Mouse (Mus musculus): ENCODE data around the gene Cxcl16. TPM values are rescaled to one million over a fixed set of nuclear protein-coding genes. Genes with fewer than 3 reads are reported as not detected.

Cxcl16 gene
- polyA plus RNA-seq, 1 experiment from 2014 or later: 10.9 TPM

DNA sequence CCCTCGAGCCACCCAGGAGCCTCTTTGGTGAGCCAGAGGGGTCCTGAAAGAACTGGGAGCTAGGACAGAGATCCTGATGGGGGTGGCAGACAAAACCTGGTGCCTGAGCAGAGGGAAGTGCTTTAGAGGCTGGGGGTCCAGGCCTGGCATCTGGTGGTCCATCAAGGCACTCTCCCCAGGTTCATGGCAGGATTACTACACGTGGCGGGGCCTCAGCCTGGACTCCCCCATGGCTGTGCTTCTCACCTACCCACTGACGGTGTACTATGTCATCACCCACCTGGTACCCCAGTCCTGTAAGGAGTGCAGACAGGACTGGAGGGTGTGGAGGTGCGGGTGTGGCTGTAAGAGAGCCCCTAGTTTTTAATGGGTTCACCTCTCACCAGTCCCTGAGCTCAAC is 4.2 kb upstream of the Cxcl16 start:
- peaks cover 12% of the 10 kb centered on the region for H3K4me1 ChIP-seq (ENCODE audit: control insufficient read depth, insufficient read depth, low read length)
- H3K27ac ChIP-seq (ENCODE audit: low read length): no peak overlapping the region
- no peak overlapping the region for H3K4me3 ChIP-seq (ENCODE audit: low read length)
- H3K27me3 ChIP-seq (ENCODE audit: control insufficient read depth, insufficient read depth, low read length): peaks cover 28% of the 10 kb centered on the region
- H3K4me2 ChIP-seq (ENCODE audit: low read depth, low read length): no peak overlapping the region
- no peaks in the 10 kb centered on the region for H3K36me3 ChIP-seq (ENCODE audit: control insufficient read depth, insufficient read depth)
- H3K9me3 ChIP-seq (replicated peaks; ENCODE audit: control insufficient read depth, low read length): 0 out of 2 replicates have a peak, but pooled peaks cover 2% of the 10 kb centered on the region
- no peak for ATAC-seq (replicated peaks; ENCODE audit: extremely low read depth, insufficient read depth, low FRiP score)
- WGBS: 70% methylated on average over 5 of the region's 5 CpGs
- no peak overlapping the region for H3K9ac ChIP-seq (ENCODE audit: low read length)

- Histone ChIP-seq H3K27ac (ENCODE audit: low read length) (peak within 1 kb of the TSS; percentile 51; the same call in 1 of the 2 replicates), H3K27me3 (ENCODE audit: control insufficient read depth, insufficient read depth, low read length) (peaks cover 15% of the 10 kb centered on the region)
- 0 out of 2 replicates have a peak, but pooled peaks have one; percentile 2 for ATAC-seq (replicated peaks; ENCODE audit: extremely low read depth, insufficient read depth, low FRiP score)
These were observed 840 bp downstream of the Cxcl16 start, which contains the start of gene Zmynd15 for GRCm38 (mm10) chr11:70458688-70459600. Gene Zmynd15 (plus strand): TSS chr11:70459433.

DNA sequence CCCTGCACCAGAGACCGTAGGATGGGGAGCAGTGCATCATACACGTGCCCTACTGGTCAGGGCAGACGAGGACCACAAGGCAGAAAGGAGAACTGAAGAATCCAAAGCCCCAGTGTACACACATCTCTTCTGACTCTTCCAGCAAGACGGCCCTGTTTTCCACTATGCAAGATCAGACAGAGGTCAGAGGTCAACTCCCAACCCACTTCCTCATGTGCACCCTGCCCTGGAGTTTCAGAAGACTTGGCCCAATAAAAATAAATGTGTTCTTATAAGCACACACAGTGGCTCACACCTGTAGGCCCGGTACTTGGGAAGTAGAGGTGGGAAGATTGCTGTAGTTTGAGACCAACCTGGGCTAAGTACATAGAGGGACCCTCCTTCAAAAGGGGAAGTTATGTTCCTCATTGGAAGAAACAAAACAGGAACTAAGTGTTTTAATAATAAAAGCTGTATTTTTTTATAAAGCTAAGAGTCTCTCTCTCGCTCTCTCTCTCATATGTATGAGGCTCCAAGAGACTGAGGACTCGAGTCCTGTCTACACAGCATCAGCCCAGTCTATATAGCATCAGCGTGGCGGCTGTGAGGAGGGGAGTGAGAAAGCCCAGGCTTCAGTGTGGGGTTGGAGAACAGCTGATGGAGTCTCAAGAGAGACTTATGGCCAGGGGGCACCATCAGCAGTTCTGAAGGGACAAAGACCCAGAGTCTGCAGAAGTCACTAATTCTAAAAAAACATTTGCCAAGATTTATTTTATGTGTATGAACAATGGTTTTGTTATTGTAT is 6.3 kb downstream of the Cxcl16 start:
- no peak overlapping the region for H3K9ac ChIP-seq (ENCODE audit: low read length)
- no peak overlapping the region for H3K4me3 ChIP-seq (ENCODE audit: low read length)
- H3K27ac ChIP-seq (ENCODE audit: low read length): no peak overlapping the region
- peaks cover 12% of the 10 kb centered on the region for H3K4me1 ChIP-seq (ENCODE audit: control insufficient read depth, insufficient read depth, low read length)
- H3K9me3 ChIP-seq (replicated peaks; ENCODE audit: control insufficient read depth, low read length): no peaks in the 10 kb centered on the region
- peaks cover under 1% of the 10 kb centered on the region; the same call in 1 of the 2 replicates for H3K27me3 ChIP-seq (ENCODE audit: control insufficient read depth, insufficient read depth, low read length)
- no peak for ATAC-seq (replicated peaks; ENCODE audit: extremely low read depth, insufficient read depth, low FRiP score)
- peaks cover 2% of the 10 kb centered on the region; the same call in 1 of the 2 replicates for H3K36me3 ChIP-seq (ENCODE audit: control insufficient read depth, insufficient read depth)
- 82% methylated on average over 9 of the region's 9 CpGs for WGBS
- H3K4me2 ChIP-seq (ENCODE audit: low read depth, low read length): no peak overlapping the region

More at GRCm38 (mm10) chr11:70458688-70459600, 840 bp downstream of the Cxcl16 start, which contains the start of gene Zmynd15:
- H3K9me3 ChIP-seq (replicated peaks; ENCODE audit: control insufficient read depth, low read length): 0 out of 2 replicates have a peak, but pooled peaks cover 2% of the 10 kb centered on the region
- peak within 1 kb of the TSS; percentile 97 for H3K4me2 ChIP-seq (ENCODE audit: low read depth, low read length)
- peak within 1 kb of the TSS; percentile 76 for H3K4me3 ChIP-seq (ENCODE audit: low read length)
- 14% methylated on average over 31 of the region's 32 CpGs for WGBS
- H3K36me3 ChIP-seq (ENCODE audit: control insufficient read depth, insufficient read depth): 0 out of 2 replicates have a peak, but pooled peaks cover 2% of the 10 kb centered on the region
- peak within 1 kb of the TSS; percentile 82 for H3K9ac ChIP-seq (ENCODE audit: low read length)
- peaks cover 7% of the 10 kb centered on the region; the same call in 1 of the 2 replicates for H3K4me1 ChIP-seq (ENCODE audit: control insufficient read depth, insufficient read depth, low read length)

DNA sequence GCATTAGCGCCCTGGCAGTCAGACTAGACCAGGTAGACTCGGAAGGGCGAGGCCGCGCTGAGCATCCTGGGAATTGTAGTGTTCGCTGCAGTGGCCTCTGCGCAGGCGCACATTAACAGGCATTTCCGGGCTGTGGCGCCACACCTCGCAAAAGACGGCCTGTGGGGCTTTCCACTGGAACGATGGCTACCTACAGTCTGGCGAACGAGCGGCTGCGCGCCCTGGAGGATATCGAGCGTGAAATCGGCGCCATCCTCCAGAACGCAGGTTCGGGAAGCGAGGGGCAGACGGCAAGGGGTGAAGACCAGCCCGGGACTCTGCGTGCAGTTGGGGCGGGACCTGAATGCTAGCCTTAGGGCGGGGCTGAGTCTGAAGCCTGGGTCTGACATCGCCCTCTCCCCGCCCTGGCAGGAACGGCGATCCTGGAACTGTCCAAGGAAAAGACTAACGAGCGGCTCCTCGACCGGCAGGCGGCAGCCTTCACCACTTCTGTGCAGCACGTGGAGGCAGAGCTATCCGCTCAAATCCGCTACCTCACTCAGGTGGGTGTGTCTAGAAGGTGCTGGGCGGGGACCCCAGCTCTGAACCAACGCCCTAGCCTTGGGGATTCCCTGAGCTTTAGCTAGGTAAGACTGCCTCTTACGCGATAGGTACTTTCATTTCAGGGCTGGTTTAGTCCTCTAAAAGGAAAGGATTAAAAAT is 7.8 kb downstream of the Cxcl16 start, which contains the start of gene Med11:
Gene Med11 (plus strand): TSS at position 123 of the 702 bp plus-strand sequence.
- Histone ChIP-seq H3K4me3 (ENCODE audit: low read length) (peak within 1 kb of the TSS; percentile 84), H3K4me1 (ENCODE audit: control insufficient read depth, insufficient read depth, low read length) (peaks cover 12% of the 10 kb centered on the region), H3K27me3 (ENCODE audit: control insufficient read depth, insufficient read depth, low read length) (no peaks in the 10 kb centered on the region), H3K9ac (ENCODE audit: low read length) (peak within 1 kb of the TSS; percentile 93), H3K27ac (ENCODE audit: low read length) (peak within 1 kb of the TSS; percentile 99), H3K9me3 (replicated peaks; ENCODE audit: control insufficient read depth, low read length) (no peaks in the 10 kb centered on the region), H3K4me2 (ENCODE audit: low read depth, low read length) (peak within 1 kb of the TSS; percentile 89), H3K36me3 (ENCODE audit: control insufficient read depth, insufficient read depth) (peaks cover 2% of the 10 kb centered on the region; the same call in 1 of the 2 replicates)
- WGBS: under 1% methylated on average over 45 of the region's 46 CpGs
- ATAC-seq (replicated peaks; ENCODE audit: extremely low read depth, insufficient read depth, low FRiP score): peak; percentile 99

DNA sequence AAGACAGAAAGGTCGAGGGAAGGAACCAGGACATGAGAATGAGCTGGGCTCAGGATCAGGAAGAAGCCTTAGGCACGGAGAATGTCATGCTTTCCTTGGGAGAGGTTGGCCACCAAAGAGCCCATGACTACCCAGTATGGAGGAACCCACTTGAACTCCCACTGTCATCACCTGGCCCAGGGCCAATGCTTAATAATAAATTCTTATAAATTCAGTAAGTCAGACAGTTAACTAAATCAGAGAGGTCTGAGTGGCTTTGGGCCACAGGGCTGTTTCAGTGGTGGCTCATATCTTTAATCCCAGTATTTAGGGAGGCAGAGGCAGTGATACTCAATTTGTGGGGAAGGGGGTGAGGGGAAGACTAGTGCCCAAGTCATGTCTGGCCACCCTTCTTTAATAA is 8.9 kb downstream of the Cxcl16 start:
- H3K4me3 ChIP-seq (ENCODE audit: low read length): no peak overlapping the region
- no peak overlapping the region for H3K27ac ChIP-seq (ENCODE audit: low read length)
- peaks cover 12% of the 10 kb centered on the region for H3K4me1 ChIP-seq (ENCODE audit: control insufficient read depth, insufficient read depth, low read length)

DNA sequence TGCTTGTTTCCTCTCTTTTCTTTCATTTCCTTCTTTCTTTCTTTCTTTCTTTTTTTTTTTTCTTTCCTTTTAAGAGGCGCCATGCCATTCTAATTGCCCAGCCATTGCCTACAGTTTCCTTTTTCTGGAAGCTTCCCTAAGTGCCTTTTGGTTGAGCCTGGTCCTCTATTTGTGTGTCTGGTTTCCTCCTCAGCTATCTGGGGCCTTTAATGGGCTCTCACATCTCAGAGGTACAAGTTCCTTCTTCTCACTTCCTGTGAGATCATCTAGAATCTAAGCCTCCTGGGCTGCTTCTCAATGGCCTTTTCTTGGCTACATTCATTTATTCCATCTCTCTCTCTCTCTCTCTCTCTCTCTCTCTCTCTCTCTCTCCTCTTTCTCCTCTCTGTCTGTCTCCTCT is 12.4 kb downstream of the Cxcl16 start:
- 76% methylated on average over 1 of the region's 1 CpGs for WGBS
- ATAC-seq (replicated peaks; ENCODE audit: extremely low read depth, insufficient read depth, low FRiP score): no peak
- no peak overlapping the region for H3K4me3 ChIP-seq (ENCODE audit: low read length)
- peaks cover 2% of the 10 kb centered on the region for H3K4me1 ChIP-seq (ENCODE audit: control insufficient read depth, insufficient read depth, low read length)
- no peaks in the 10 kb centered on the region for H3K9me3 ChIP-seq (replicated peaks; ENCODE audit: control insufficient read depth, low read length)
- no peak overlapping the region for H3K27ac ChIP-seq (ENCODE audit: low read length)
- H3K27me3 ChIP-seq (ENCODE audit: control insufficient read depth, insufficient read depth, low read length): no peaks in the 10 kb centered on the region
- no peak overlapping the region for H3K4me2 ChIP-seq (ENCODE audit: low read depth, low read length)
- H3K36me3 ChIP-seq (ENCODE audit: control insufficient read depth, insufficient read depth): no peaks in the 10 kb centered on the region
- H3K9ac ChIP-seq (ENCODE audit: low read length): no peak overlapping the region

More for the DNA sequence above, 8.9 kb downstream of the Cxcl16 start:
- WGBS: 63% methylated on average over 2 of the region's 2 CpGs
- Histone ChIP-seq H3K4me2 (ENCODE audit: low read depth, low read length) (no peak overlapping the region), H3K9ac (ENCODE audit: low read length) (no peak overlapping the region), H3K36me3 (ENCODE audit: control insufficient read depth, insufficient read depth) (peaks cover 2% of the 10 kb centered on the region; the same call in 1 of the 2 replicates), H3K9me3 (replicated peaks; ENCODE audit: control insufficient read depth, low read length) (no peaks in the 10 kb centered on the region), H3K27me3 (ENCODE audit: control insufficient read depth, insufficient read depth, low read length) (no peaks in the 10 kb centered on the region)
- no peak for ATAC-seq (replicated peaks; ENCODE audit: extremely low read depth, insufficient read depth, low FRiP score)

DNA sequence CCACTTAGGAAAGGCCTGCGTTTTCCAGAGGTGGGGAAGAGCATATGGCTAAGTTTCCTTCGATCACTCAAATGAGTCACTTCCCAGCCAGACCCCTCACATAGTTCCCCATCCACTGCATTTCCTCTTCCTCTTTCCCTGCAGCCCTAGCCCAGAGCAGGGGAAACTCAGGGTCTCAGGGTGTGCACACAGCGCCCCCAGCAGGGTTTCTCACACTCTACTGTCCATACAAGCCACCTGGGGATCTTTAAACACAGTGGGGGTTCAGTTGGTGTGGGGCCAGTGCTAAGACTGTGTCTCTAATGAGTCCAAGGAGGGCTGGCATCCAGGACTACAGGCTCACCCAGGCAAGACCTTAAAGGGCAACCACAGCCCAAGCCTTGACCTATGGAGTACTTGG is 13.0 kb downstream of the Cxcl16 start:
- Histone ChIP-seq H3K9ac (ENCODE audit: low read length) (no peak overlapping the region), H3K9me3 (replicated peaks; ENCODE audit: control insufficient read depth, low read length) (no peaks in the 10 kb centered on the region), H3K4me2 (ENCODE audit: low read depth, low read length) (no peak overlapping the region), H3K27ac (ENCODE audit: low read length) (no peak overlapping the region), H3K27me3 (ENCODE audit: control insufficient read depth, insufficient read depth, low read length) (no peaks in the 10 kb centered on the region), H3K36me3 (ENCODE audit: control insufficient read depth, insufficient read depth) (0 out of 2 replicates have a peak, but pooled peaks cover 2% of the 10 kb centered on the region), H3K4me1 (ENCODE audit: control insufficient read depth, insufficient read depth, low read length) (no peaks in the 10 kb centered on the region), H3K4me3 (ENCODE audit: low read length) (no peak overlapping the region)
- WGBS: 24% methylated on average over 3 of the region's 3 CpGs
- ATAC-seq (replicated peaks; ENCODE audit: extremely low read depth, insufficient read depth, low FRiP score): no peak

GRCm38 (mm10) chr11:70444667-70445066 is 15.1 kb downstream of the Cxcl16 start:
- H3K4me2 ChIP-seq (ENCODE audit: low read depth, low read length): no peak overlapping the region
- peaks cover 8% of the 10 kb centered on the region; the same call in 1 of the 2 replicates for H3K36me3 ChIP-seq (ENCODE audit: control insufficient read depth, insufficient read depth)
- H3K4me3 ChIP-seq (ENCODE audit: low read length): no peak overlapping the region
- no peaks in the 10 kb centered on the region for H3K4me1 ChIP-seq (ENCODE audit: control insufficient read depth, insufficient read depth, low read length)
- H3K27ac ChIP-seq (ENCODE audit: low read length): no peak overlapping the region
- H3K9ac ChIP-seq (ENCODE audit: low read length): no peak overlapping the region
- 68% methylated on average over 6 of the region's 6 CpGs for WGBS
- ATAC-seq (replicated peaks; ENCODE audit: extremely low read depth, insufficient read depth, low FRiP score): no peak
- H3K27me3 ChIP-seq (ENCODE audit: control insufficient read depth, insufficient read depth, low read length): no peaks in the 10 kb centered on the region
- no peaks in the 10 kb centered on the region for H3K9me3 ChIP-seq (replicated peaks; ENCODE audit: control insufficient read depth, low read length)
